18 mouse cellular contexts compared by ENCODE assay signal in the genomic region with DNA sequence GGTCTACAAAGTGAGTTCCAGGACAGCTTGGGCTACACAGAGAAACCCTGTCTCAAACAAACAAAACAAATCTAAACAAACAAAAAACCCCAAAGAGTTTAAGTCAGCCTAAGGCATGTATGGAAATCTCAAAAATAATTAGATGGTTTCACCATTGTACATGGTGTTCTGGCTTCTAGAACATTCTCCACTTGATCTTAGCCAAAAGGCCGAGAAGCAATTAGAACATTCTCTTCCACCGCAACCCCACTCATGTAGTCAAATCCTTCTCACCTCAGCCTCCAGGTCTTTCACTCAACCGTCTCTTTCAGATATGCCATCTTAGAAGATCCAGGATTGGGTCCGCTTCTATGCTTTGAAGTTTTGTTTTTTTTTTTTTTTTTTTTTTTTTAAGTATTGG. TPM values are rescaled to one million over a fixed set of nuclear protein-coding genes. Genes with fewer than 3 reads are reported as not detected.
DNase-seq lines count a peak whose midpoint lies in the region; ATAC-seq and TF ChIP-seq lines count a peak whose summit lies in the region.
"Had no signal": no experiment of that assay in that cellular context is flagged by ENCODE, and none has a peak within 500 bp of the region (broad histone marks: within the 10 kb centered on the region; RNA-seq: fewer than 3 reads in every experiment).

No protein-coding gene starts in this region.

- TF ChIP-seq CTCF in lung, postnatal 0 days (IDR thresholded peaks at IDR 0.05), result no peak
- no peak for TF ChIP-seq CTCF in testis, adult 2 months (IDR thresholded peaks at IDR 0.05; ENCODE audit: control insufficient read depth, insufficient read depth, insufficient replicate concordance, low read depth, low read length)

- H3K27ac ChIP-seq in lung, postnatal 0 days (ENCODE audit: low read length), result no peak overlapping the region
- H3K27ac ChIP-seq in testis, adult 2 months (ENCODE audit: control insufficient read depth, insufficient read depth, low read depth, low read length), result no peak overlapping the region

- H3K27me3 ChIP-seq in lung, postnatal 0 days (replicated peaks; ENCODE audit: insufficient read depth, low read length), result no peaks in the 10 kb centered on the region
- no peaks in the 10 kb centered on the region for H3K27me3 ChIP-seq in testis, adult 2 months (ENCODE audit: control insufficient read depth, insufficient read depth, low read length)
- H3K27me3 ChIP-seq: Patski had no signal

- H3K4me3 ChIP-seq in lung, postnatal 0 days (ENCODE audit: low read depth, low read length), result no peak overlapping the region
- H3K4me3 ChIP-seq in testis, adult 2 months (ENCODE audit: control insufficient read depth, low read depth, low read length), result peak overlapping the region; percentile 52

- no peak for DNase-seq in lung, postnatal 0 days (ENCODE audit: low spot score)
- DNase-seq in lung, postnatal 36 days, result no peak
- DNase-seq in testis, postnatal 14 days (ENCODE audit: low spot score), result no peak
- DNase-seq: adrenal gland, adult 2 months; adrenal gland, adult 8-10 months; adrenal gland, postnatal 10 days; adrenal gland, postnatal 14 days; adrenal gland, postnatal 25 days; adrenal gland, postnatal 36 days; B cell, adult 2 months; cerebellum, adult 11 months; cerebellum, adult 18-20 months had no signal

- no peaks in the 10 kb centered on the region; the same call in 1 of the 2 replicates for H3K4me1 ChIP-seq in lung, postnatal 0 days (ENCODE audit: insufficient read depth, low read depth, low read length)
- peaks cover 15% of the 10 kb centered on the region for H3K4me1 ChIP-seq in testis, adult 2 months (ENCODE audit: control insufficient read depth, insufficient read depth, low read length)

- WGBS in lung, postnatal 0 days, result 85% methylated on average over 4 of the region's 4 CpGs

- H3K9me3 ChIP-seq in lung, postnatal 0 days (ENCODE audit: low read length), result no peaks in the 10 kb centered on the region
- H3K9me3 ChIP-seq: G1E had no signal

- no peak overlapping the region for H3K4me2 ChIP-seq in lung, postnatal 0 days (replicated peaks; ENCODE audit: low read depth, low read length)

- ATAC-seq in lung, postnatal 0 days, result no peak
- ATAC-seq: activated CD4-positive, CD25-positive, alpha-beta regulatory T cell, adult 4 months; CD4-positive, CD25-positive, alpha-beta regulatory T cell, adult 4 months; Patski had no signal

- no peak for TF ChIP-seq POLR2A in testis, adult 2 months (IDR thresholded peaks at IDR 0.05; ENCODE audit: control insufficient read depth, low read depth, low read length)

- peak; percentile 95 for TF ChIP-seq EP300 in lung, postnatal 0 days (IDR thresholded peaks at IDR 0.05)

- H3K9ac ChIP-seq in lung, postnatal 0 days (replicated peaks; ENCODE audit: low read depth), result no peak overlapping the region

- H3K36me3 ChIP-seq in lung, postnatal 0 days (ENCODE audit: insufficient read depth, low read length), result no peaks in the 10 kb centered on the region
- H3K36me3 ChIP-seq in testis, adult 2 months (ENCODE audit: control insufficient read depth, insufficient read depth, low read length), result no peaks in the 10 kb centered on the region
- H3K36me3 ChIP-seq: G1E had no signal

RNA-seq across cellular contexts. Expression of a gene that starts 9.2 kb away (rescaled TPM):
- 72.9 and 80.9 TPM in 2 replicates for polyA plus RNA-seq in lung, postnatal 0 days (2015; fragmentation: Nextera tagmentation; extraction: Ambion mirVana)
- 102 and 108 TPM in 2 replicates for polyA plus RNA-seq in testis, adult 2 months (2012; rRNA removed)

RNA-seq across cellular contexts. Expression of a gene that starts 13.8 kb away (rescaled TPM):
- polyA plus RNA-seq in lung, postnatal 0 days (2015; fragmentation: Nextera tagmentation; extraction: Ambion mirVana), result 547 and 583 TPM in 2 replicates
- 8.7 and 19.7 TPM in 2 replicates for polyA plus RNA-seq in testis, adult 2 months (2012; rRNA removed)
- polyA plus RNA-seq: activated CD4-positive, CD25-positive, alpha-beta regulatory T cell, adult 4 months; C2C12; CD4-positive, CD25-positive, alpha-beta regulatory T cell, adult 4 months; Patski had no signal

RNA-seq across cellular contexts. Expression of a gene that starts 23.5 kb away (rescaled TPM):
- polyA plus RNA-seq in lung, postnatal 0 days (2015; fragmentation: Nextera tagmentation; extraction: Ambion mirVana), result 5.5 and 5.8 TPM in 2 replicates
- 6.8 and 7.6 TPM in 2 replicates for polyA plus RNA-seq in testis, adult 2 months (2012; rRNA removed)

RNA-seq across cellular contexts. Expression of a gene that starts 53.1 kb away (rescaled TPM):
- polyA plus RNA-seq in lung, postnatal 0 days (2015; fragmentation: Nextera tagmentation; extraction: Ambion mirVana), result 28.2 and 29.2 TPM in 2 replicates
- 0.21 and 4.0 TPM in 2 replicates for polyA plus RNA-seq in testis, adult 2 months (2012; rRNA removed)
- polyA plus RNA-seq: activated CD4-positive, CD25-positive, alpha-beta regulatory T cell, adult 4 months; adrenal gland, adult 2 months; G1E had no signal

Comparison
In these comparisons a context has a peak if more than half of its experiments do, and no peak if none do; other contexts are left out.
1. RNA of a gene that starts 13.8 kb away (polyA plus RNA-seq): 547 to 583 TPM in lung, postnatal 0 days; 8.7 to 19.7 TPM in testis, adult 2 months; every median in the first group is over 10 times any median in the second.